Mouse (Mus musculus): ENCODE measurements around the gene Arl8a.

Arl8a gene

DNA sequence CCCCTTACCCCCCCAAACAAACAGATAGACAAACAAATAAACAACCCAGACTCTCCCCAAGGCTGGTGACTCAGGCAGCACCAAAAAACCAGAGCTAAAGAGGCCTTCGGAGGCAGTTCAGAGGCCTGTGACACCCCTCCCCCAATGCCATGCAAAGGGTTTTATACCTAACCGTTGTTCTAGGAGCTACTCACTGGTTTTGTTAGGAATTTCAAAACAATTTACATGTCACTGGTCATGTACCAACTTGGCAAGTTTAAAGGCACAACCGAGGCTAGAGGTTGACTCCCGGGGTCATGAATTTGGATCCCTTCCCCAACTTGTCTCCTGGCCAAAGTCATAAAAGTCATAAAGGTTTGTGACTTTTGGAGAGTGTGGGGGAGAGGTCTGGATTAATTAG lies 53.8 kb downstream of the Arl8a start:
- DNase-seq (ENCODE audit: low spot score): no peak

DNA sequence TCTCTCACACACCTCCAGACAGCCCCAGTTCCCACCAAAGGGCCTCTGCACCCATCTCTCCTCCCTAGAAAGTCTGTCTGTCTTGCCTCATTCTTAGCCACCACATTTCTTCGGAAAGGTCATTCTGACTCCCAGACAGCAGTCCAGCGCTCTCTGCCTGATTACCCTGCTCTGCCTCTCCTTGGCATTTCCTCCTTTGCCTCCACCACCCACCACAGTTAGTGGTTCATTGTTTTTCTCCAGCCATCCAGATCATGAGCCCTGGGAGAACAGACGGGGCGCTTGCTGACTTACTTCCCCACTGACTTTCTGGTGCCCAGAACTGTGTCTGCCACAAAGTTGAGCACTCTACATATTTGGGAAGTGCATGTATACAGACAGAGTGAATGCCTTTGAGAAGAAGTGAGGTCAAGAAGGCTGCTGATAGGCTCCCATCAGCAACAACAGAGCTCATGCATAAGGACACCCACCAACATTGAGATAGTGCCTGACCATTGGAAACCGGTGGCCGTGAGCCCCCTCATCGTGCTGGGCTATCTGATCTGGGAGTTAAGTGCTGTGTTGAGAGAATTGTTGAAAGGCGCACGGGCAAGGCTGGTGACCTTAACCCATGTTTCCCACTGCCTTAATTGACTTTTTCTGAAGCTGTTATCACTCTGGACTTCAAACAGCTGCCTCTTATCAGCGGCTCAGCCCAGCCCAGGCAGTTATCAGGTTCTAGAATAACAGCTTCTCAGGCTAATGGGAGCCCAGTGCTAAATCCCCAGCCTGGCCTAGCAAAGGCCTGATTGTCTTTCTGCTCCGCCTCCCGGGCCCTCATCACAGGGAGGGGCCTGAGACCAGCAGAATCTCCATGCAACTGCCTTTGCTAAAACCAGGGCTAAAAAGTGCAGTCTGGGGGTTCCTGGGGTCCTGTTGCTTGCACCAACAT lies 57.8 kb downstream of the Arl8a start:
- no peak for DNase-seq (ENCODE audit: low spot score)

DNA sequence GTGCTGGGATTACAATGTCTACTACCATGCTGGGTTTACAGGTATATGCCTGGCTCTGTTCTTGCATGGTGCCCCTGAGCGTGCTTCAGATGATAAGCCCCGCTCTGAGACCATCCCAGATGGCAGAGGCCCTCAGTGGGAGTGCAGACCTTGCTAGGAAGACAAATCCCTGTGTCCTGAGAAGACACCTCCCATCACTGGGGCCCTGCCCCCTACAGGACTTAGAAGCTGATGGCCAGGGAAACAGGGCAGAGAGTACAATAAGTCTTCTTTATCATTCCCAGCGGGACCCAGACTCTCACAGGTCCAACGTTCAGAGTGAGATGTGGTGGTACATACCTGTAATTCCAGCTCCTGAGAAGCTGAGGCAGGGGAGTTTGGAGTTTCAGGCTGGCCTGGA lies 58.6 kb downstream of the Arl8a start:
- no peak for DNase-seq (ENCODE audit: low spot score)
